In genomic region chr4:134786946-134787345, GRCm38 (mm10) we compare ENCODE assay signal across 12 mouse cellular contexts. TPM values are rescaled to one million over a fixed set of nuclear protein-coding genes. Genes with fewer than 3 reads are reported as not detected.
DNase-seq lines count a peak whose midpoint lies in the region; ATAC-seq and TF ChIP-seq lines count a peak whose summit lies in the region.
"Had no signal": no experiment of that assay in that cellular context is flagged by ENCODE, and none has a peak within 500 bp of the region (broad histone marks: within the 10 kb centered on the region; RNA-seq: fewer than 3 reads in every experiment).

No protein-coding gene starts in this region.

- WGBS in cerebellum, adult 2 months, result 64% methylated on average over 10 of the region's 10 CpGs
- WGBS in spleen, adult 2 months, result 8% methylated on average over 10 of the region's 10 CpGs

- no peak overlapping the region for H3K4me3 ChIP-seq in cerebellum, adult 2 months (replicated peaks; ENCODE audit: insufficient read depth, low read depth, low read length)
- no peak overlapping the region for H3K4me3 ChIP-seq in spleen, adult 2 months (ENCODE audit: extremely low read depth, insufficient read depth, insufficient read length)
- H3K4me3 ChIP-seq: heart, adult 2 months had no signal

- H3K4me1 ChIP-seq in cerebellum, adult 2 months (ENCODE audit: control insufficient read depth, insufficient read depth, low read length), result no peaks in the 10 kb centered on the region
- peaks cover 4% of the 10 kb centered on the region; the same call in 1 of the 2 replicates for H3K4me1 ChIP-seq in spleen, adult 2 months (ENCODE audit: control insufficient read depth, insufficient read depth, insufficient read length)

- no peak overlapping the region for H3K27ac ChIP-seq in cerebellum, adult 2 months (ENCODE audit: insufficient read depth, low read length)
- no peak overlapping the region for H3K27ac ChIP-seq in spleen, adult 2 months (ENCODE audit: insufficient read depth, low read length)
- H3K27ac ChIP-seq: heart, adult 2 months had no signal

- H3K27me3 ChIP-seq in cerebellum, adult 2 months (ENCODE audit: control insufficient read depth, insufficient read depth, low read length), result no peaks in the 10 kb centered on the region
- no peaks in the 10 kb centered on the region for H3K27me3 ChIP-seq in spleen, adult 2 months (ENCODE audit: control insufficient read depth, insufficient read depth, low read length)

- no peaks in the 10 kb centered on the region for H3K36me3 ChIP-seq in spleen, adult 2 months (ENCODE audit: control insufficient read depth, insufficient read depth, low read length)

- peak; percentile 92 for ATAC-seq in megakaryocyte progenitor cell, adult 5-6 weeks (replicated peaks; ENCODE audit: poor library complexity)
- ATAC-seq: forebrain, postnatal 0 days had no signal

- peak; percentile 6 for DNase-seq in cerebellum, adult 11-12 months
- no peak for DNase-seq in cerebellum, adult 2 months
- peak; percentile 66 to 79 for DNase-seq in spleen, adult 2 months (ENCODE audit: low read depth in 1 of 2, low spot score in 2 of 2)
- DNase-seq in spleen, adult 12 weeks (ENCODE audit: low spot score), result no peak
- DNase-seq in thymus, postnatal 4 days, result peak; percentile 78
- DNase-seq in left cerebral cortex, adult 9 months (ENCODE audit: low spot score in 2 of 2), result no peak
- no peak for DNase-seq in c-Kit-positive CD71-positive TER-119-positive erythroid progenitor cells, embryonic 14.5 days (ENCODE audit: low spot score)
- DNase-seq: adrenal gland, postnatal 36 days; forebrain, postnatal 0 days; heart, adult 2 months; kidney, adult 18-20 months had no signal

- no peak for TF ChIP-seq POLR2A in cerebellum, adult 2 months (IDR thresholded peaks at IDR 0.05; ENCODE audit: borderline replicate concordance, insufficient read depth, low read length)
- TF ChIP-seq POLR2A in spleen, adult 2 months (IDR thresholded peaks at IDR 0.05; ENCODE audit: low read depth, low read length), result no peak

- TF ChIP-seq CTCF in cerebellum, adult 2 months (IDR thresholded peaks at IDR 0.05; ENCODE audit: borderline replicate concordance, insufficient read depth, low read depth, low read length), result no peak
- no peak for TF ChIP-seq CTCF in spleen, adult 2 months (IDR thresholded peaks at IDR 0.05; ENCODE audit: extremely low read depth, insufficient read depth, insufficient read length, insufficient replicate concordance)

RNA-seq across cellular contexts. Expression of gene Ldlrap1, which starts 19.1 kb away (rescaled TPM):
- 16.0 and 18.5 TPM in 2 replicates for polyA plus RNA-seq in cerebellum, adult 2 months (2012; rRNA removed)
- 26.7 and 29.8 TPM in 2 replicates for polyA plus RNA-seq in spleen, adult 2 months (2012; rRNA removed)
- 13.7 and 26.0 TPM in 2 replicates for total RNA-seq in megakaryocyte progenitor cell, adult 5-6 weeks (2015)
- 13.3 and 14.7 TPM in 2 replicates for total RNA-seq in megakaryocyte progenitor cell, adult 5-6 weeks (2017)

Comparison
In these comparisons a context has a peak if more than half of its experiments do, and no peak if none do; other contexts are left out.
1. DNase-seq: peak in cerebellum, adult 11-12 months (single experiment), spleen, adult 2 months (2 of 2) and thymus, postnatal 4 days (single experiment); none in cerebellum, adult 2 months (0 of 2), spleen, adult 12 weeks (single experiment), left cerebral cortex, adult 9 months (0 of 2) and c-Kit-positive CD71-positive TER-119-positive erythroid progenitor cells, embryonic 14.5 days (single experiment).